Mouse (Mus musculus): Measurements from ENCODE around the gene Snx33.

- TF ChIP-seq CTCF (IDR thresholded peaks at IDR 0.05) (no peak), EP300 (IDR thresholded peaks at IDR 0.05) (no peak)
Observed at GRCm38 (mm10) chr9:56923841-56924650, 4.1 kb downstream of the Snx33 start.
